Mouse (Mus musculus): ENCODE measurements around the gene Trp53rka.

- TF ChIP-seq POLR2A (IDR thresholded peaks at IDR 0.05; ENCODE audit: borderline replicate concordance, control insufficient read depth, low read depth, low read length), result no peak
- TF ChIP-seq CTCF (IDR thresholded peaks at IDR 0.05; ENCODE audit: control insufficient read depth, insufficient read depth, low read length), result no peak
Measured at GRCm38 (mm10) chr2:165475412-165475811, 17.7 kb downstream of the Trp53rka start.
